Mouse (Mus musculus) right cerebral cortex, adult 2 months (tissue): ENCODE measurements at regions not wholly inside any gene's neighbourhood (a gene's known extent, or its start where the extent isn't known, plus 50 kb on each side); places are given as distances from the start of the nearest gene placed in this dataset.

Source experiments
- DNase-seq, 2 experiments: peaks; one replicate each; pipeline ENCODE4 v3.0.0; 2021 to 2022; ENCODE audit warnings: low spot score in 2 of 2

DNA sequence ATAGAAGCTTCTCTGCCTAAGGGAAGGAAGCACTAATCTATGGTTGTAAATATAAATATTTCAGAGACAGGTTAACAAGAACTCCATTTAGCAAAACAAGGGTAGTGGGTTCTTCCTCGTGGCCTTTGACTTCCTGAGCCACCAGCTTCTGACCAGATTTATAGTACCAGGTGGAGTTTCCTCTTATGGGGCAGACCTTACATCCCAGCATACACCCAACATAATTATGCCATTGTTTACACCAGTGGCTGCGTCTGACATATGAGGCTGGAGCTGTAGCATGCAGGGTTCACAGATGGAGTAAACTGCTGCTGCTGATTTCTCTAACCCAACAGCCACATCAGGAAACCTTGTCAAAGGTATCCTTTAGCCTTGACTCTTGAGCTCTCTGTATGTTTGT lies 75.5 kb downstream of the Trib2 start:
- no peak for DNase-seq

DNA sequence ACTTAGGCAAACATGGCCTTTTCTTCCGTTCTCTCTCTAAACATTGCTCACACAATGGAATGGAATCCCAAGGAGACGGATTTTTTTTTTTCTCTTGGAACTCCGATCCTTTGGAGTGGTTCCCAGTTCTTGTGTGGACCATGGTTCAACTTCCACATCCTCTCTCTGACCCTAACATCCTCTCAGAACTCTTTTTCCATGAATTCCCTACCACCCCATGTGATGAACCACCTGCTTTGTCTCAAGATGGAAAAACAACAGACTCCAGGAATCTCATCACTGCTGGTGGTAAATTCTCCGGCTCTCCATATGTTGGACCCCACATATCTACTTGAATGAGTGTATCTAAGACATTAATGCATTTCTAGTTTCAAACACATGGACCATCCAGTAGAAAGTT lies 77.7 kb downstream of the Trib2 start:
- DNase-seq = no peak

DNA sequence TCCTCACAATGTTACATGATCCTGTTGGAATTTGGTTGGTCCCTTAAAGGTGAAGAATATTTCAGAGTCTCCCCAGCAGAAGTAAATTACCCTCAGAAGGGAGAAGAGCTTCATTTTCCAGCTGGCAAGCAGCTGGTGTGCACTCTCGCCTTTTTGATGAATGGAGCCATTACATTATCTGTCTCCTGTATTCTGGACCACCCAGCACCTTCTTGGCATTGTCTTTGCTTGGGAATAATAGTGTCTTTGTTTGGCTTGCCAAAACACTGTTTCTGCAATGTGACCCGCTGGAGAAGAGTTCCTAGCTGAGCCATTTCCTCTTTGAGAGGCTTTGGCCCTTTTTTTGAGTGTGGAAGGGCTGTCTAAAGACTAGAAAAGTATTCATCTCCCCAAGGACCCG lies 85.5 kb downstream of the Trib2 start:
- DNase-seq = no peak

DNA sequence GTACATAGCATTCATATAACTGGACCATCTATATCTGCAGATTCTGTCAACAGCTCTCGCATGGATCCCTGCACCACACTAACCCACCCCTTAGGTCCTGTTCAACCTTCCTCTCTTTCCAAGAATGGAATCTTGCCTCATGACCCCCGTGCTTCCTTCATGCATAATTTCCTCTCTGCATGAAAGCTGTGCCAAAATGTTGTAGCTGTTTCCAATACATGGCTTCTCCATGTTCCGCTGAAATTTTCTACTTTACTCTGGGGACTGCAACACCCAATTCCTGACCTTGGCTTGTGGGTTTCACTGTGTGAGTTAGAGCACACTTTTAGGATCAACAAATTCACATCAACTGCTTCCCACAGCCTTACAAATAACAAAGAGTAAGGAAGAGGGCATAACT lies 87.0 kb downstream of the Trib2 start:
- DNase-seq = no peak

DNA sequence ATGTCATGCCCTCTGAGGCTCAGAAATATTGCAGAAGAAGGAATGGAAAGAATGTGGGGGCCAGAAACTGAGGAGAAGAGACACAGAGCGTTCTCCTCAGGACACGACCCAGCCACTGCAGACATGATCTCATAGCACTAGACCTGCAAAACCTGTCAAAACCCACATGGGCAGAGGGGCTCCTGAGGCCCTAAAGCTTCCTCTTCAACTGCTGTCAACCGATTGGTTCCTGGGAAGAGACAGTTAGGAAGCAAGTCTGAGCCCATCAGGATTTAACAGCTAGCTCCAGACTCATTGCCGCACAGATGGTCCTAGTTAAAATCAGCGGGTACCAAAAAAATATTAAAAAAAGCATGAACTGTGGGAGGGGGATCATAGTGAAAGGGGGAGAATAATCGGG lies 93.2 kb downstream of the Trib2 start:
- DNase-seq = no peak

DNA sequence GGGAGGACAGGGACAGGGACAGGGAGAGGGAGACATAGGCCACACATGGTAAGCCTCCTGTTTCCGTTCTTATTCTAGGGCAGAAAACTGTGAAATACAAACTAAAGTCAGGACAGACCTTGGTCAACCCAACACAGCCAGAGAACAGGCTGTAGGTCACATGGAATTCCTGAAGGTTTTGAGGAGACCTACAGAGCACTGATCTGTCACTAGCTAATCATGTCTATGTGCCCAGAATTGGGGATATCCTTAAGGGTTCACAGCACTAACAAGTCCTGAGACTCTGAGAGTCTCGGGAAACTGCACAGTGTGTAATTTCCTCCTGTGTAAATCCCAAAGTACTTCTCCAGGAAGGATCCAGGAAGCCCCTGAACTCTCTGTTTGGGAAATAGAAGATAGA lies 94.6 kb downstream of the Trib2 start:
- DNase-seq = no peak

DNA sequence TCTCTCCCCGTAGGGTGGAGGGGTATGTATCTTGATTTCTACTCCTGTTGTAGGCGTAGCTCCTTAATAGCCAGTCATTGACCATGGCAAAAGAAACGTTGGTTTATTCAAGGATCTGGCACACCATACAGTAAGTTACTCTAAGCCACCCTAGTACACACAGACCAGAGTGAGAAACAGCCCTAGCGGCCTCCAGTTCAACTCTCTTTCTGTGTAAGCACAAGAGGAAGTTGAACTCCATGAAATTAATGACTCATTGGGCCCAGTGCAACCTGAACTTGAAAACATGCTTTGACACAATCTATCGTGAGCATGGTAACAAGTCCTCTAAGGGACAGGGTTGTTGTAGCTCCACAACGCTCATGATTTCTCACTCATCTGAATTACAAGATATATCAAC lies 96.6 kb downstream of the Trib2 start:
- DNase-seq = no peak

DNA sequence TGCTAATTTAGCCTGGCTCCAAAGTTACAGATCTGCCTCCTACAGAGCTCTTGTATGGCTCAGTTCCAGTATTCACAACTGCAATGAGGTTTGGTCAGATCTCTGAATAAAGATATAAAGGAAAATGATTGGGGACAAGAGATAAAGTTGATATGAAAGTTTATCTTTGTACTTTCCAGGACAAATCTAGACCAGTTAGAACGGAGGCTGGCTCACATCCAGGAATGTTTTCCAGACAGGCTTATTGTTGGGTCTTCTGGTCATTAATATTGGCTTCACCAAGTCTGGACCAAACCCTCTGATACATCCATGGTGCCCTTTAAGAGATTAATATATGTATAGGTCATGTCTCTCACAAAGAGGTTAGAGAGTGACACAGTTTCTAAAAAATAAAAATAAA lies 97.9 kb downstream of the Trib2 start:
- no peak for DNase-seq

DNA sequence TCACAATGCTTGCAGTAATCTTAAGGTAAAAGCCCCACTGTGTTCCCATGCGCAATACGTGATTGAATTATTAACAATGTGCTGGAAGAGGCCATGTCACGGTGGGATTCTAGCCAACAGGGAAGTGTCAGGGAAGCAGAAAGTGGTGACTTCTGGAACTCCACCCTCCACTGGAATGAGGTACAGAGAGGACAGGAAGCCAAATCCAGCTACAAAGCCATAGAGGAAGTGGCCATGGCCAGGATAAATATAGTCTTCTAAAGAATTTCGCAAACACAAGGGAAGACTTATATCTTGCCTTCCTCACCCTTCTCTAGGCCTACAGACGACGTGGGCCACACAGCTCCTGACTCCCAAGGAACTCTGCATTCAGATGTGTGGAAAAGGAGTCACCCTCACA lies 98.7 kb downstream of the Trib2 start:
- DNase-seq = no peak

DNA sequence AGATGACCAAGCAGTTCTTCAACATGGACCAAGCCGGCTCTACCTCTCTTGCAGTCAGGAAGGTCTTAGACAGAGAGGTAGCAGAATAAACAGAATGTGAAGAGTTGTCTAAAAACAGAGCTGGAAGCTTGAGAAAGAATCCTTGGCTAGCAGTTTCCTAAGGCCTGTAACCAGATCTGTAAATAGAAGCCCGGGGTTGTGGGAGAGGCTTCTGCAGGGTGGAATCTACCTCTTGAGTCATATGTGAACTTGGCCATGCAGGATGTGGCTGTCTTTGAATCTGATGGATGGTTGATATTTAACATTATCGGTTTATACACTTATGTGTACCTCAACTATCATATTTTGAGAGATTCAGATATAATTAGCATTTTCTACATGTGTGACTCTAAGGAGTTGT lies 99.4 kb downstream of the Trib2 start:
- no peak for DNase-seq

DNA sequence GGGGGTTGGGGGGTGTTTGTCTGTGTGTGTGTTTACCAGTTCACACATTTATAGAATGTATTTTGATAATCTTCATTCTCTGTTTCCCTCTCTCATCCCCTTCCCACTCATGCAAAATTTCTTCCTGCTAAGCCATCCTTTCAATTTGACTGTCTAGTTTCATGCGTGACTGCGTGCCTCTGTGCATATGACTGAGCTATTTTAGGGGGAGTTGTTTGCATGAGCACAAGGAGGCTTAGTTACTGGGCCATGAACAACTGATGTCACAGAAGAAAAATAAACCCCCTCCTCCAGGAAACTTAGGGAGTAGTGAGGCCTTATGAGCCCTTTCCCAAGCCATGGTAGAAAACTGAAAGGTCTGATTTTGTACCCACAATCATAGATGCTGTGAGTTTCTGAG lies 103.1 kb downstream of the Trib2 start:
- DNase-seq = no peak

DNA sequence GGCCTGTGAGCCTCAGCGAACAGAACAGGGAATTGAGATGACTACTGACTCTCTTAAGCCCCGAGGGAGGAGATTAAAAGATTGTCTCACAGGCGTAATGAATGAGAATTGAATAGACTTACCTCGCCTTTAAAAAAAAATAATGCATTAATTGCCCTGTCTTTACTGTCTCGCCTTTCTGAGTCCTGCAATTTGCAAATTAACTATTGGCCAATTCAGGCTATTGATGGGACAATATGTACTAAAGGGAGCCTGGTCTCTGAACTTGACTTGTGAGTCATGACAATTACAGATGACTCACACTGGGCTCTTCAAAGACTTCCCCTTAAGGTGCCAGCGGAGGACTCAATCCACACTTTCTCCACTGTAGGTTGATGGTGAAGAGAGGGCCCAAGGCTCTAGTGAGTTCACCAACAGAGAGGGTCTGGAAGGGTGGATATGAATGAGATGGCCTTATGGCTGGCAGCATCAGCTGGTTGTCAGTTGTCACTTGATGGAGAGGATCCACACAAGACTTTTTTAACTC lies 109.1 kb downstream of the Trib2 start:
- no peak for DNase-seq

DNA sequence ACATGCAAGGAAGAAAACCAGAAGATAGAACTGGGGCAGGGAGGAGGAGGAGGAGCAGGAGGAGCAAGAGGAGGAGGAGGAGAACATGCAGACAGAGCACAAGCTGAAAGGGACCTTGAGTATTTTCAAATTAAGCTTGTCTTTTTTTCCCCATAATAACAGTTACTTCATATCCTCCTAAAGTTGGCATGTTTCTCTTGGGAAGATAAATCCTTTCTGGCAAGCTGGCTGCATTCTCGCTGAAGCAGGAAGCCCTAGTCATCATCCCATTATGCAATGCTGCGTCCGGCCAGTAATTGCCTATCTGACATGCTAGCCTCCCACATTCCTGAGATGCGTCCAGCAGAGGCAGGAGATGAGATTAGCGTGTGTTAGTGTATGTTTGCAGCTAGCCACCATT lies 112.3 kb downstream of the Trib2 start:
- peak; percentile 44 to 51 for DNase-seq

DNA sequence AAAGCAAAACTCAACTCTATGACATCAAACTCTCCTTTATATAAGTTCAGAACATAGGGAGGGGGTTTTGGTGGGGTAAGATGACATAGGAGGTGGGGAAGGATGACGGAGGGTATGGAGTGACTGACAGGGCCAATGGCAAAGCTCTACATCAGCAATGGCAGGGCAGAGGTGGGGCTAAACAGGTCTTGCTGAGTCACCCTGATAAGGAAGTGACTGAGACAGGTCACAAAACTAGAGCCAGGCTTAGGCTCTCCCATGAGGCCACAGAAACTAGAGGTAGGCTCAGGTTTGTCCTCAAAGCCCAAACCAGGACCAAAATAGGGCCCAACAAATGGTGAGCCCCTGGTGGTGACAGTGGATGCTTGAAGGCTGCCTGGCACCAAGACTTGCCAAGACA lies 114.6 kb downstream of the Trib2 start:
- DNase-seq = no peak

DNA sequence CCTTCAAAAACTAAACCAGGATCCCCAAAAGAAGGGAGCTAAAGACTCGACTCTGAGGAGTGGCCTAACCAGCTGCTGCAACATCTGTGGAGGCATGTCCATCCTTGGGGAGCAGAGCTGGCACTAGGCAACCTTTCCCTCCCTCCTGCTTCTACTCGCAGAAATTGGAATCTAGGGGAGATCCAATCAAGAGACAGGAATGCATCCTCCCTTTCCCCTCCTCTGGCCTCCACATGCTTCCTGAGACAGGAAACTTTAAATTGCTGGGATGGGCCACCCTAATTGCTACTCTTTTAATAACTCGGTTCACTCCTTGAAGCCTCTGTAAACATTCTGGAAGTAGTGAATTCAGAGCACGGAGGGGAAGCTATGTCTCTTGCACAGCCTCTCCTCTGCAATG lies 117.9 kb downstream of the Trib2 start:
- no peak for DNase-seq

DNA sequence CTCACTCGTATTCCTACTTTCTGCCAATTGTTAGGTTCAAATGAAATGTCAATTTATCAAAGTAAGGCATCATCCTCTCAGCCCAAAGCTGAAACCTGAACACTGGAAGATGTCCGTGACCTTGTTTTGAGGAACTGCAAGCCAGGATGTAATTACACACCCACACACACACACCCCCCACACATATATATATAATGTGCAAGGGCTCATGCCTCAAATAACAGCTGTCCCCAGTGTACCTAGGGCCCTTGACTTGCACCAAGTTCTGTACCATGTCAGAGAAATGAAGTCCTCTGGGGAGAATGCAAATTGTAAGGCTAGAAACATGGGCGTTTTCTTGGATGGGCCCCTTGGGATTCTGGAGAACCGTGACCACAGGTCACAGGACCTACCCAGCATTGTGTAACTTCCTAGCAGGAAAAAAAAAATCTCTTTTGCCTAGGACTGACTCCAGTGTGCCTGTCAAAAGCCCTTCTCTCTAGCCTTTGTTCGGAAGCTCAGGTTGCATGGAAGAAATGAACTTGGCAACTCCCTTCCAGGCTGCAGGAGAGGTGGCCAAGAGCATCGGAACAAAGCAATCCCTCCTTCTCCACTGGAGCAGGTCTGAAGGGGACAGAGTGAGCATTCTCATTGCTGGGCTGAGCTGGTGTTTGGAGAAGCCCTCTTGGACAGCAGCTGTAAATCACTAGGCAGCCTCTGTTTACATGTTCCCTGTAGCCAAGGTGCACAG lies 118.5 kb downstream of the Trib2 start:
- no peak for DNase-seq

DNA sequence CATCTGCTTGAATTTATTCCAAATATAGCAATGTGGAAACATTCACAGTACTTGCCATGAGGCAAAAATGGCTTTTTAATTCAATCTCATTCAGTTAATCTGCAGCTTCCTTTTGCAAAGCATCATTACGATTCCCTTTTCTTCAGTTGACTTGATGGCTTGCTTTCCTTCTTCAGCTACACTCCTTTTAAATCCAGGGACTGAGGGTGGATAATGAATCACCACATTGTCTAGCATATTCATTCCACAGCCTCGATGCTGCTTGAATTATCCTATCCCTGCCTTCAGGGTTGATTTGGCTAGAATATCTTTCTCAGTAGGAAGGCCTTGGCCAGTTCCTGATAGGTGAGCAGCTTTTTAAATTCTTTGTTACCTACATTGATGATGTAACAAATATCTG lies 128.4 kb downstream of the Trib2 start:
- no peak for DNase-seq

DNA sequence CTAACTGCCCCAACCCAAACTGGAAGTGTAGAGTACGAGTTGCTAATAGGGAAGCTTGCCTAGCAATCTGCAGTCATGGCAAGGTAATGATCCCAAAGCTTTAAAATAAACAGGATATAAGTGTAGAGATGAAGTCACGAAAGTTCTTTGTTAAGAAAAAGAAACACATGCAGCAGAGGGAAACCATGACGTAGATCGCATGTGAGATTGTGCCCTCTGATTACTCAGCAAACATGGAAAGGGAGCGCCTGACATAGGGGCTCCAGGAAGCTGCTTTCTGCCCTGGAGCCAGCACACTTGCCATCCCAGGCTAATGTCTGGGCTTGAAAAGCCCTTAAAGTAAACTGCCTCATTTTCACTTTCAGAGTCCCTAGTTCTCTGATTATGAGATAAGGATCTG lies 132.4 kb downstream of the Trib2 start:
- no peak for DNase-seq

DNA sequence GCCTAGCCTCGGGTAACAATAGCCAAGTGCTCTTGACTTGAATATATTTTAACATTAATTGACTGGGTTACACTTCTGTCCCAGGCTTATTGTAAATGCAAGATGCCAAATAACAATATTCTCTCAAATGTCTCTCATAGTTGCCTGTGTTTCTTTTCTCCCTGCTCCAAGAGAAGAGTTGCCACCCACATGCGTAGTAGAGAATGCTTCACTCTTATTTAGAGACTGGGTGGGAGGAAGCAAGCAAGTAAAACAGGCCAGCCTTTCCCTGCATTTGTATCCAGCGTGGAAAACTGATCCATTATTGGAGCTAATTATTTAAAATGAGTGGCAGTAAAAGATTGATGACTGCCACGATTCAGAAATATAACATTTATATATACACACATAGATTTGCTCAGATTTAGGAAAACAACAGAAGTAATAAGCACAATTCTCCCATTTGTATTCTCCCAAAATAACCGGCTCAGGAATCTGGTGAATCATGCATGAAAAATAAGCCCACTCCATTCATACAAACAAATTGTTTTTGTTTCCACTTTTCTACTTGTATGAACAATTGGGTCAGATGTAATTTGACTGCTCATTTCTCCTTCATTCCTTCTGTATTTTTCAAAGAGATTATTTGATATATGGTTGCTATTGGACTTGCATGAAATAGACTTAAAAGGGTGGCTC lies 134.9 kb downstream of the Trib2 start:
- no peak for DNase-seq

DNA sequence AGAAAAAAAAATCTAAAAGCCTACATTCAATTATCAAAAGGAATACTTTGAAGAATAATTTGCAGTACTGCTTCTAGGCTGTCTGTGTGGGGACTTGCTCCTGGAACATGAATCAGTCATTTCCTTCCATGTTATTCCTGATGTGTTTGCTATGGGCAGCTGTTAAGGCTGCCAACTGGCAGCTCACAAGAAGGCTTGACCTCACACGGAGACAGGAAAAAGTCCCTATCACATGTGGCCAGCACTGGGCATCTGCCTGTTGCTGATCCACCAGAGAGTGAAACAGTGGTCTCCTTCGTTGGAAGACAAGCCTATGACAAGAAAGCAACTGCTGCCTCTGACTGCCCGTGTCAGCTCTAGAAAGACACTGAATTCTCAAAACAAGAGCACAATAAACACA lies 140.6 kb downstream of the Trib2 start:
- no peak for DNase-seq

DNA sequence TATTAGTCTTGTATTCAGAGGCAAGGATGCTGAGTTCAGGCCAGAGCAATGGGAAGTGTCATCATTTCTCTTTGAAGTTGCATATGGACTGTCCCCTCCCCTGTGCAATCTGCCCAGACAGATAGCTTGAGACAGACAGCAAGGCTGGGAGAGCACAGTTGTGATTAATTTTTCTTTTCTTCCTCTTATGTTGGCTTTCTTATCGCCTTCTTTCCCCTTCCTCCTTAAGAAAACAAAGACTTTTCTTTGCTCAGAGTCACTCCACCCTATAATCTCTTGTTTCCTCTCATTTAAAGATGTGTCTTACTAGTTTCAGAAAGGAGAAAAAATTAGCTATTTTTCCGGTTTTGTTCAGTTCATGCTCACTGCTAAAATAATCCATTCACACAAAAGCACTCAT lies 157.0 kb downstream of the Trib2 start:
- no peak for DNase-seq

DNA sequence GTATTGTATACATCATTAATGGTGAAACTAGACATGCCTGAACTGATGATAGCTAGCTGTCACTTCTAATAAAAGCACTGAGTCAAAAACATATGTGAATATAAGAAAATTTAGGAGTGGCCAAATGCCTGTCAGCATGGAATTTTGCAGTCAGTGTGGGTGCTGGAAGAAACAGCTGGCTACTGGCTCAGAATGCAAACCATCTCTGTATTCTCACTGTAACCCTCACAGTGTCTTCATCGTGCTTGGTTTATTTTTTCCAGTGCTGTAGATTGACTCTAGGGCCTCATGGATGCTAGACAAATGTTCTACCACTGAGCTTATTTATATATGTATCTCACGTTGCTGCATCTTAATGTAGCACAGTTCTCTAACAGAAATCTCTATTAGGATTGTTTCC lies 157.4 kb downstream of the Trib2 start:
- no peak for DNase-seq

DNA sequence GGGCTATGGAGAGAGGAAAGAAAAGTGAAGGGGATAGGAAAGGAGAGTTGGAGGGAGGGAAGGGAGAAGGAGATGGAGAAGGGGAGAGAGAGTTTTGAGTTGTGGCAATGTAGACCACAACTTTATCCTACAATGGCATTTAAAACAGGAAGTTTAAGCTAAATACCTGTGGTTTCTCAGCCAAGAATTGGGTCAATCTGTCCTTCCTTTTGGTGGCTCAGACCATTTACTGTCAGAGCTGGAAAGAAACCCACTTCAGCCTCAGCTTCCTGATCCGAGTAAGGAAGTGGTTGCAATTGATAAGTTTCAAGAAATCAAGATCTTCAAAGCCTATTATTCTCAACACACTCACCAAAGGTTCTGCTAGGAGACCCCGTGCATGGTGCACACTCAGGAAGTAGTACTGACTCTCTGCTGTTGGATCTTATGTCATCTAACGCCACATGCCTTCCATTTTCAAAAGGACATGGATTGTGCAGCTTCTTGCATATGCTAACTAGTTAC lies 158.9 kb downstream of the Trib2 start:
- DNase-seq = no peak
